Mouse (Mus musculus) ES-E14 (cell line): ENCODE measurements around the gene Ak5. TPM values are rescaled to one million over a fixed set of nuclear protein-coding genes. Genes with fewer than 3 reads are reported as not detected.

Experiments
- DNase-seq: peaks from one replicate; pipeline ENCODE4 v3.0.0-alpha.2; 2013; ENCODE audit warnings: low read depth, low spot score
- H3K27ac ChIP-seq: 2 replicates; pipeline ENCODE4 v1.5.1; 2012; ENCODE audit warnings: low read depth, mild to moderate bottlenecking, low read length, moderate library complexity, mixed read lengths; ENCODE audit not compliant: poor library complexity, insufficient read depth, severe bottlenecking
- H3K36me3 ChIP-seq: 2 replicates; pipeline ENCODE4 v1.6.1; 2012; ENCODE audit warnings: mild to moderate bottlenecking, low read length, moderate library complexity, mixed read lengths; ENCODE audit not compliant: control insufficient read depth, poor library complexity, insufficient read depth, severe bottlenecking
- H3K4me1 ChIP-seq, 2 experiments: fragments of 150-350 bp in 1 of 2; sonication (generic) in 1 of 2; 2 replicates each; pipeline ENCODE4 v1.6.1; 2012; ENCODE audit warnings: low read length in 2 of 2, mild to moderate bottlenecking in 1 of 2, mixed read lengths in 1 of 2; ENCODE audit not compliant: control insufficient read depth in 2 of 2, insufficient read depth in 2 of 2, poor library complexity in 1 of 2
- H3K4me3 ChIP-seq, 2 experiments: fragments of 150-350 bp in 1 of 2; sonication (generic) in 1 of 2; 2 replicates each; pipeline ENCODE4 v1.5.1; 2012; ENCODE audit warnings: low read length in 2 of 2, low read depth in 1 of 2, mild to moderate bottlenecking in 1 of 2, mixed read lengths in 1 of 2; ENCODE audit not compliant: insufficient read depth in 1 of 2, poor library complexity in 1 of 2, severe bottlenecking in 1 of 2
- H3K9ac ChIP-seq: 2 replicates; pipeline ENCODE4 v1.6.1; 2012; ENCODE audit warnings: low read depth, mild to moderate bottlenecking, low read length, mixed read lengths; ENCODE audit not compliant: poor library complexity, insufficient read depth, severe bottlenecking
- H3K9me3 ChIP-seq: fragments of 150-350 bp; sonication (generic); 2 replicates; pipeline ENCODE4 v1.6.1; 2012; ENCODE audit warnings: low read depth, mild to moderate bottlenecking, low read length; ENCODE audit not compliant: control insufficient read depth, insufficient read depth
- CHD2 ChIP-seq: IDR thresholded peaks from 2 replicates; pipeline ENCODE4 v1.6.1; 2014; ENCODE audit warnings: mild to moderate bottlenecking, low read depth, low read length, inconsistent platforms
- HCFC1 ChIP-seq: IDR thresholded peaks from 2 replicates; pipeline ENCODE4 v1.6.1; 2012; ENCODE audit warnings: low read length, inconsistent platforms, borderline replicate concordance; ENCODE audit not compliant: insufficient read depth
- MAFK ChIP-seq: IDR thresholded peaks from 2 replicates; pipeline ENCODE4 v1.6.1; 2014; ENCODE audit warnings: mild to moderate bottlenecking, low read depth, low read length, inconsistent platforms; ENCODE audit not compliant: insufficient read depth
- ZC3H11A ChIP-seq: IDR thresholded peaks from 2 replicates; pipeline ENCODE4 v1.6.1; 2012; ENCODE audit warnings: low read depth, mild to moderate bottlenecking, inconsistent platforms, low read length, borderline replicate concordance
- ZNF384 ChIP-seq: IDR thresholded peaks from 2 replicates; pipeline ENCODE4 v1.6.1; 2012; ENCODE audit warnings: low read depth, low read length, inconsistent platforms
- in situ Hi-C, 2 experiments: fragments of 600-800 bp; cut with MboI; formaldehyde crosslinking; loops; one replicate each; pipeline ENCODE4 v1.15.1; 2025; ENCODE audit warnings: low sequenced_read_pairs in 2 of 2, inconsistent platforms in 1 of 2; ENCODE audit not compliant: unreplicated experiment in 2 of 2
- total RNA-seq: library from RNA; depleted of rRNA; stranded (reverse); fragments of 300-350 nt; gene quantifications from 2 replicates; pipeline ENCODE4 v1.2.3, GENCODE M21; 2012

Ak5 gene
- total RNA-seq, 1 experiment = 0.76 TPM

- H3K36me3 ChIP-seq = no peaks in the 10 kb centered on the region
- peaks cover 0 to 2% of the 10 kb centered on the region in 2 experiments; a peak in 1 of 4 replicates for H3K4me1 ChIP-seq
- no peak overlapping the region for H3K27ac ChIP-seq
- in situ Hi-C loops = no loop called here
- TF ChIP-seq HCFC1 (no peak), ZC3H11A (no peak), MAFK (no peak), CHD2 (no peak), ZNF384 (no peak)
- DNase-seq = no peak
- no peak overlapping the region for H3K9ac ChIP-seq
- H3K4me3 ChIP-seq = no peak overlapping the region
- H3K9me3 ChIP-seq = no peaks in the 10 kb centered on the region
These were observed 108.9 kb downstream of the Ak5 start for GRCm38 (mm10) chr3:152559295-152559694.

GRCm38 (mm10) chr3:152558106-152558505 lies 110.1 kb downstream of the Ak5 start:
- DNase-seq = no peak
- Histone ChIP-seq H3K36me3 (no peaks in the 10 kb centered on the region), H3K4me3 (0 out of 4 replicates have a peak overlapping the region, but pooled peaks of 1 of the 2 experiments have one; percentile 30), H3K9ac (no peak overlapping the region), H3K4me1 (peaks cover 0 to 2% of the 10 kb centered on the region in 2 experiments; a peak in 1 of 4 replicates), H3K9me3 (no peaks in the 10 kb centered on the region), H3K27ac (no peak overlapping the region)
- TF ChIP-seq CHD2 (no peak), ZNF384 (no peak), HCFC1 (no peak), ZC3H11A (no peak), MAFK (no peak)
- in situ Hi-C loops = no loop called here

- TF ChIP-seq ZNF384 (no peak), CHD2 (no peak), MAFK (no peak), HCFC1 (no peak), ZC3H11A (no peak)
- in situ Hi-C loops = no loop called here
- Histone ChIP-seq H3K9me3 (no peaks in the 10 kb centered on the region), H3K27ac (no peak overlapping the region), H3K36me3 (no peaks in the 10 kb centered on the region), H3K4me1 (peaks cover 0 to 2% of the 10 kb centered on the region in 2 experiments; a peak in 1 of 4 replicates), H3K9ac (no peak overlapping the region), H3K4me3 (no peak overlapping the region)
- DNase-seq = peak; percentile 77
These were observed 110.5 kb downstream of the Ak5 start for GRCm38 (mm10) chr3:152557659-152558058.

GRCm38 (mm10) chr3:152556919-152557318 lies 111.2 kb downstream of the Ak5 start:
- peaks cover 0 to 2% of the 10 kb centered on the region in 2 experiments; a peak in 1 of 4 replicates for H3K4me1 ChIP-seq
- no peaks in the 10 kb centered on the region for H3K36me3 ChIP-seq
- H3K27ac ChIP-seq = no peak overlapping the region
- no peak overlapping the region for H3K9ac ChIP-seq
- no peaks in the 10 kb centered on the region for H3K9me3 ChIP-seq
- in situ Hi-C loops = no loop called here
- DNase-seq = no peak
- no peak overlapping the region for H3K4me3 ChIP-seq
- TF ChIP-seq HCFC1 (no peak), MAFK (no peak), CHD2 (no peak), ZC3H11A (no peak), ZNF384 (no peak)
